In the genomic region with DNA sequence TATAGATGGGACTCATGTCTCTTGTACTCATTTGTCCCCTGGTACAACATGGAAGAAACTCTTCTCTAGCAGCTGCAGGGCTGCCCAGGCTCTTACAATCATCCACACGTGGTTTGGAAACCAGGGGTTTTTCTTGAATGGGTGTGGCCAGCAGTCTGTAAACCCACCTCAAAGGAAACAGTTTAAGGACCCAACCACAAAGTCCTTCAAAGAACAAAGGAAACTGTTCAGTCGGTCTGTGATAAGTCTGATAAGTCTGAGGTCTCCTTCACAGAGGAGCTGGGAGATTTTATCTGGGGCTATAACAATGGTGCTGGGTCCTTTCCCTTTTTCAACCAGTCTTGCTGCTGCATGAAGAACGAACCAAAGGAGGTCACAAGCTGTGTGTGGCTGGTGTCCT, we compare ENCODE assay signal across 19 mouse cellular contexts. TPM values are rescaled to one million over a fixed set of nuclear protein-coding genes. Genes with fewer than 3 reads are reported as not detected.
DNase-seq lines count a peak whose midpoint lies in the region; ATAC-seq lines count a peak whose summit lies in the region.
"Had no signal": no experiment of that assay in that cellular context is flagged by ENCODE, and none has a peak within 500 bp of the region (broad histone marks: within the 10 kb centered on the region; RNA-seq: fewer than 3 reads in every experiment).

No protein-coding gene starts in this region.

- H3K4me1 ChIP-seq in lung, embryonic 15.5 days: peaks cover 14% of the 10 kb centered on the region
- H3K4me1 ChIP-seq: embryonic facial prominence, embryonic 12.5 days; forebrain, embryonic 13.5 days; hindbrain, embryonic 12.5 days; limb, embryonic 15.5 days; midbrain, embryonic 13.5 days had no signal

- H3K9ac ChIP-seq in lung, embryonic 15.5 days: no peak overlapping the region
- H3K9ac ChIP-seq: embryonic facial prominence, embryonic 12.5 days; forebrain, embryonic 13.5 days; hindbrain, embryonic 12.5 days; limb, embryonic 15.5 days; midbrain, embryonic 13.5 days; neural tube, embryonic 12.5 days had no signal

- no peaks in the 10 kb centered on the region for H3K27me3 ChIP-seq in lung, embryonic 15.5 days
- H3K27me3 ChIP-seq: embryonic facial prominence, embryonic 12.5 days; hindbrain, embryonic 12.5 days; limb, embryonic 15.5 days; neural tube, embryonic 12.5 days had no signal

- no peak overlapping the region for H3K4me3 ChIP-seq in lung, embryonic 15.5 days
- H3K4me3 ChIP-seq: embryonic facial prominence, embryonic 12.5 days; forebrain, embryonic 13.5 days; gastrocnemius, adult 2 months; heart, embryonic 10.5 days; hindbrain, embryonic 12.5 days; limb, embryonic 15.5 days; midbrain, embryonic 13.5 days; neural tube, embryonic 12.5 days had no signal

- H3K9me3 ChIP-seq in lung, embryonic 15.5 days: no peaks in the 10 kb centered on the region
- H3K9me3 ChIP-seq: limb, embryonic 15.5 days had no signal

- no peak overlapping the region for H3K4me2 ChIP-seq in lung, embryonic 15.5 days
- H3K4me2 ChIP-seq: embryonic facial prominence, embryonic 12.5 days; forebrain, embryonic 13.5 days; hindbrain, embryonic 12.5 days; limb, embryonic 15.5 days; midbrain, embryonic 13.5 days; neural tube, embryonic 12.5 days had no signal

- 35% methylated on average over 3 of the region's 3 CpGs for WGBS in lung, embryonic 15.5 days

- peak overlapping the region; percentile 34; the same call in 1 of the 2 replicates for H3K27ac ChIP-seq in lung, embryonic 15.5 days
- H3K27ac ChIP-seq: embryonic facial prominence, embryonic 12.5 days; forebrain, embryonic 13.5 days; gastrocnemius, adult 2 months; heart, embryonic 10.5 days; hindbrain, embryonic 12.5 days; limb, embryonic 15.5 days; midbrain, embryonic 13.5 days; neural tube, embryonic 12.5 days had no signal

- peaks cover 69% of the 10 kb centered on the region for H3K36me3 ChIP-seq in lung, embryonic 15.5 days

- ATAC-seq in lung, embryonic 15.5 days (ENCODE audit: borderline replicate concordance, extremely low read depth, low FRiP score, low TSS enrichment): no peak; the same call in 1 of the 2 replicates
- peak; percentile 93 for ATAC-seq in CD4-positive, CD25-positive, alpha-beta regulatory T cell, adult 4 months
- ATAC-seq: forebrain, embryonic 13.5 days; midbrain, embryonic 13.5 days had no signal

- no peak for DNase-seq in lung, postnatal 14 days
- peak; percentile 49 for DNase-seq in R1 (ENCODE audit: low read depth, low spot score)
- DNase-seq in lung, postnatal 25 days (ENCODE audit: low spot score): peak; percentile 16
- no peak for DNase-seq in c-Kit-positive CD71-positive TER-119-positive erythroid progenitor cells, embryonic 14.5 days (ENCODE audit: low spot score)
- no peak for DNase-seq in yolk sac, embryonic 10.5 days (ENCODE audit: low spot score)
- no peak for DNase-seq in gastrocnemius, adult 8-10 months (ENCODE audit: low spot score in 2 of 2)
- DNase-seq: cerebellum, adult 9-10 months; gastrocnemius, adult 2 months; kidney, adult 8-10 months had no signal

RNA-seq across cellular contexts. Expression of a gene that starts 52.1 kb away (rescaled TPM):
- 6.4 and 7.3 TPM in 2 replicates for polyA plus RNA-seq in lung, embryonic 15.5 days (2015; fragmentation: Nextera tagmentation; extraction: Ambion mirVana)
- polyA plus RNA-seq in CD4-positive, CD25-positive, alpha-beta regulatory T cell, adult 4 months (2017; shearing (Covaris generic)): under 1 TPM in 1 of 2 experiments, not detected in 1; 0.11 TPM
- total RNA-seq in gastrocnemius, adult 8-10 months (2022): 10 to 100 TPM; 15.8 to 33.5 (median 25.7) TPM
- polyA plus RNA-seq: forebrain, embryonic 13.5 days; midbrain, embryonic 13.5 days; spleen, adult 2 months had no signal

Comparison
In these comparisons a context has a peak if more than half of its experiments do, and no peak if none do; other contexts are left out.
1. DNase-seq: peak in R1 (single experiment) and lung, postnatal 25 days (single experiment); none in lung, postnatal 14 days (single experiment), c-Kit-positive CD71-positive TER-119-positive erythroid progenitor cells, embryonic 14.5 days (single experiment), yolk sac, embryonic 10.5 days (single experiment) and gastrocnemius, adult 8-10 months (0 of 2).